Comparison of ENCODE assay signal across 10 mouse cellular contexts in the genomic region with DNA sequence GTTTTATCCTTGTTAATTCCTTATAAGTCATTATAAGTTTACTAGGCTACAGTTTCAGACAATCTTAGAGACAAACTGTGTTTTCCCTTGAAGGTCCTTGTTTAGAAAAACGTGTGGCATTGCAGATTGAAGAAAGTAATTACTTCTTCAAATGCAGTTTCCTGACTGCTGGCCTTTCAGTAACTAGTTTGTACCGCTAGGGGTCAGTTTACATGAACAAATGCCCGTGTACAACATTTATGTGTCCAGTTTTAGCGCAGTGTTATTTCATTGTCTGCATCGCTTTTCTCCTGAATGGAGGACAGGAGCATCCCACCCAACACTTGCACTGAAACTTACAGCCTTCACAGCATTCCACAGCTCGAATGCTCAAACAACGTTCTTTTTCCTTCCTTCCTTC.
DNase-seq lines count a peak whose midpoint lies in the region; ATAC-seq and TF ChIP-seq lines count a peak whose summit lies in the region.
"Had no signal": no experiment of that assay in that cellular context is flagged by ENCODE, and none has a peak within 500 bp of the region (broad histone marks: within the 10 kb centered on the region; RNA-seq: fewer than 3 reads in every experiment).

No protein-coding gene starts in this region.

- H3K27ac ChIP-seq in forebrain, embryonic 14.5 days (ENCODE audit: low read depth, low read length): no peak overlapping the region
- no peak overlapping the region for H3K27ac ChIP-seq in forebrain, embryonic 11.5 days (ENCODE audit: low read depth, low read length)
- H3K27ac ChIP-seq in limb, embryonic 14.5 days (replicated peaks; ENCODE audit: low read depth, low read length): no peak overlapping the region
- no peak overlapping the region for H3K27ac ChIP-seq in limb, embryonic 10.5 days
- H3K27ac ChIP-seq: hindbrain, embryonic 12.5 days had no signal

- ATAC-seq in forebrain, embryonic 14.5 days: no peak
- ATAC-seq in forebrain, embryonic 11.5 days (replicated peaks; ENCODE audit: low FRiP score): no peak
- no peak for ATAC-seq in limb, embryonic 14.5 days (ENCODE audit: low FRiP score, low read depth)
- ATAC-seq in Patski: no peak
- ATAC-seq: CD4-positive, CD25-positive, alpha-beta regulatory T cell, adult 4 months had no signal

- in situ Hi-C loops in Patski (cut with MboI; ENCODE audit: low pct_unique_long_range_greater_than_20kb): no loop called here

- no peaks in the 10 kb centered on the region for H3K4me1 ChIP-seq in forebrain, embryonic 14.5 days (ENCODE audit: control insufficient read depth, insufficient read depth, low read length)
- peaks cover 2% of the 10 kb centered on the region; the same call in 1 of the 2 replicates for H3K4me1 ChIP-seq in forebrain, embryonic 11.5 days (replicated peaks; ENCODE audit: control insufficient read depth, insufficient read depth, low read length)
- H3K4me1 ChIP-seq in limb, embryonic 14.5 days (ENCODE audit: control insufficient read depth, insufficient read depth, low read length): no peaks in the 10 kb centered on the region
- peaks cover 14% of the 10 kb centered on the region for H3K4me1 ChIP-seq in limb, embryonic 10.5 days
- H3K4me1 ChIP-seq: hindbrain, embryonic 12.5 days had no signal

- no peaks in the 10 kb centered on the region for H3K27me3 ChIP-seq in forebrain, embryonic 14.5 days (replicated peaks; ENCODE audit: control insufficient read depth, insufficient read depth, low read length)
- H3K27me3 ChIP-seq in forebrain, embryonic 11.5 days (ENCODE audit: control insufficient read depth, insufficient read depth, low read length): no peaks in the 10 kb centered on the region
- H3K27me3 ChIP-seq in limb, embryonic 14.5 days (ENCODE audit: control insufficient read depth, insufficient read depth, low read length): no peaks in the 10 kb centered on the region
- no peaks in the 10 kb centered on the region for H3K27me3 ChIP-seq in limb, embryonic 10.5 days (ENCODE audit: low read depth, poor library complexity, severe bottlenecking)
- peaks cover 12% of the 10 kb centered on the region for H3K27me3 ChIP-seq in Patski
- H3K27me3 ChIP-seq: hindbrain, embryonic 12.5 days had no signal

- peak; percentile 65 for DNase-seq in forebrain, embryonic 14.5 days (ENCODE audit: low spot score)
- DNase-seq in forebrain, embryonic 11.5 days (ENCODE audit: low spot score): no peak
- peak; percentile 50 for DNase-seq in limb, embryonic 14.5 days (ENCODE audit: low spot score)
- DNase-seq in limb, embryonic 10.5 days (ENCODE audit: low spot score): no peak
- no peak for DNase-seq in Patski (ENCODE audit: low read depth, low spot score)
- DNase-seq in embryo, embryonic 9.5 days (ENCODE audit: extremely low spot score): peak; percentile 26
- no peak for DNase-seq in layer of hippocampus, adult 11-12 months (ENCODE audit: low spot score)
- DNase-seq in adrenal gland, postnatal 4 days (ENCODE audit: low spot score in 2 of 2): no peak

- H3K4me2 ChIP-seq in forebrain, embryonic 14.5 days (ENCODE audit: low read length): no peak overlapping the region
- H3K4me2 ChIP-seq in forebrain, embryonic 11.5 days (ENCODE audit: low read depth, low read length, severe bottlenecking): no peak overlapping the region
- H3K4me2 ChIP-seq in limb, embryonic 14.5 days (replicated peaks; ENCODE audit: low read depth, low read length, severe bottlenecking): no peak overlapping the region
- H3K4me2 ChIP-seq: hindbrain, embryonic 12.5 days had no signal

- no peak overlapping the region for H3K9ac ChIP-seq in forebrain, embryonic 14.5 days (ENCODE audit: low read length)
- no peak overlapping the region for H3K9ac ChIP-seq in forebrain, embryonic 11.5 days (ENCODE audit: low read length)
- H3K9ac ChIP-seq in limb, embryonic 14.5 days (ENCODE audit: low read depth, low read length, severe bottlenecking): no peak overlapping the region
- H3K9ac ChIP-seq: hindbrain, embryonic 12.5 days had no signal

- H3K9me3 ChIP-seq in forebrain, embryonic 14.5 days (replicated peaks; ENCODE audit: control insufficient read depth, low read length): no peaks in the 10 kb centered on the region
- H3K9me3 ChIP-seq in forebrain, embryonic 11.5 days (ENCODE audit: control insufficient read depth, low read length): no peaks in the 10 kb centered on the region
- H3K9me3 ChIP-seq in limb, embryonic 14.5 days (ENCODE audit: control insufficient read depth, low read length): no peaks in the 10 kb centered on the region
- no peaks in the 10 kb centered on the region for H3K9me3 ChIP-seq in limb, embryonic 10.5 days (replicated peaks)
- H3K9me3 ChIP-seq: hindbrain, embryonic 12.5 days had no signal

- CTCF ChIA-PET in Patski (lab: Charles Lee): no interaction called here

- no peaks in the 10 kb centered on the region for H3K36me3 ChIP-seq in forebrain, embryonic 14.5 days (ENCODE audit: control insufficient read depth, insufficient read depth, low read length)
- H3K36me3 ChIP-seq in forebrain, embryonic 11.5 days (ENCODE audit: control insufficient read depth, insufficient read depth, low read length): no peaks in the 10 kb centered on the region
- H3K36me3 ChIP-seq in limb, embryonic 14.5 days (ENCODE audit: control insufficient read depth, insufficient read depth, low read length): no peaks in the 10 kb centered on the region
- H3K36me3 ChIP-seq in limb, embryonic 10.5 days: no peaks in the 10 kb centered on the region
- H3K36me3 ChIP-seq: hindbrain, embryonic 12.5 days had no signal

- 41% methylated on average over 7 of the region's 7 CpGs for WGBS in forebrain, embryonic 14.5 days
- 37% methylated on average over 7 of the region's 7 CpGs for WGBS in forebrain, embryonic 11.5 days
- 36% methylated on average over 7 of the region's 7 CpGs for WGBS in limb, embryonic 14.5 days
- WGBS in limb, embryonic 10.5 days: 43% methylated on average over 7 of the region's 7 CpGs

- no peak for TF ChIP-seq POLR2A in limb, embryonic 14.5 days (IDR thresholded peaks at IDR 0.05; ENCODE audit: borderline replicate concordance, extremely low read depth, insufficient read depth, insufficient read length)

- no peak overlapping the region for H3K4me3 ChIP-seq in forebrain, embryonic 14.5 days (ENCODE audit: low read depth, low read length)
- no peak overlapping the region for H3K4me3 ChIP-seq in forebrain, embryonic 11.5 days (ENCODE audit: low read depth, low read length)
- H3K4me3 ChIP-seq in limb, embryonic 14.5 days (replicated peaks; ENCODE audit: low read length): no peak overlapping the region
- no peak overlapping the region for H3K4me3 ChIP-seq in limb, embryonic 10.5 days
- H3K4me3 ChIP-seq: hindbrain, embryonic 12.5 days had no signal

- peak; percentile 42 for TF ChIP-seq CTCF in Patski (IDR thresholded peaks at IDR 0.05)

- POLR2A ChIA-PET in Patski (lab: Charles Lee): no interaction called here

Comparison
In these comparisons a context has a peak if more than half of its experiments do, and no peak if none do; other contexts are left out.
1. DNase-seq: peak in forebrain, embryonic 14.5 days (single experiment), limb, embryonic 14.5 days (single experiment) and embryo, embryonic 9.5 days (single experiment); none in forebrain, embryonic 11.5 days (single experiment), limb, embryonic 10.5 days (single experiment), Patski (single experiment), layer of hippocampus, adult 11-12 months (single experiment) and adrenal gland, postnatal 4 days (0 of 2).